ENCODE assay signal across 8 mouse cellular contexts in the genomic region with DNA sequence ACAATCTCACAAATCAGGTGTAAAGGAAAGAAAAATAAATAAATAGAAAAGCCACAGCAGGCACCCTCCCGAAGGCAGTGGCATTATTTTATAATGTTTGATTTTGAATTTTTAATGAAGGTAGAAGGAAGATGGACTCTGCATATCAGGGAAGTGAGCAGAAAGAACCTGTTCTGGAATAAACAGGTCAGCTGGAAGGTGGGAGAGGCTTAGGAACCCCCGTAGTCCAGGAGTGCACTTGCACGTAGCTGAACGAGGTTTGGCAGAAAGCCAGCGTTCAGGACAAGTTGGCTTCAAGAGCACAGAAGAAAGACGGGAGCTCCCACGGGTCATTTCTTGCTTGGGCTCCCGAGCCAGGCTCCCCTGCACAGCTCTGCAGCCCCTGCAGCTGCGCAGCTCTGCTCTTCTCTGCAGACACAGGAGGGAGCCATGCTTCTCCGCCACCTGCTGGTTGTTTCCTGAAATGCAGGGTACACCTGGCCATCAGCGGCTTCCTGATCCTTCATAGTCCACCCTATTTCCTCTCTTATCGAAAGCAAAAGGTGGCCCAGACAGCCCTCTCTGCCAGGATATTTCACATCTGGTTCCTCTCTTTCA.
A peak's percentile ranks its signal among the peaks of the same experiment; 100 is the strongest.
DNase-seq lines count a peak whose midpoint lies in the region; ATAC-seq and TF ChIP-seq lines count a peak whose summit lies in the region.

No protein-coding gene starts in this region.

- no peak for TF ChIP-seq POLR2A in CH12.LX (IDR thresholded peaks at IDR 0.05; ENCODE audit: low read depth, low read length)

- intact Hi-C loops in heart, postnatal 14 days (cut with DNase I), result loop anchor here (5.0 kb wide), 3 partner anchors 375 to 590 kb away; no protein-coding TSS in a partner anchor

- peak; percentile 89 for TF ChIP-seq RAD21 in CH12.LX (IDR thresholded peaks at IDR 0.05; ENCODE audit: low read depth, low read length)

- no peak overlapping the region for H3K9ac ChIP-seq in CH12.LX (ENCODE audit: insufficient read depth, low read depth)
- peak overlapping the region; percentile 25; the same call in 1 of the 2 replicates for H3K9ac ChIP-seq in forebrain, embryonic 12.5 days
- no peak overlapping the region for H3K9ac ChIP-seq in liver, embryonic 16.5 days (ENCODE audit: low read depth, low read length)
- H3K9ac ChIP-seq in neural tube, embryonic 13.5 days, result peak overlapping the region; percentile 52; the same call in 1 of the 2 replicates
- no peak overlapping the region for H3K9ac ChIP-seq in stomach, postnatal 0 days (ENCODE audit: low read length)

- H3K27ac ChIP-seq in CH12.LX (ENCODE audit: insufficient read depth, low read depth), result no peak overlapping the region
- H3K27ac ChIP-seq in forebrain, embryonic 12.5 days, result no peak overlapping the region
- H3K27ac ChIP-seq in liver, embryonic 16.5 days (ENCODE audit: low read length), result no peak overlapping the region
- H3K27ac ChIP-seq in neural tube, embryonic 13.5 days (replicated peaks), result peak overlapping the region; percentile 54; the same call in 1 of the 2 replicates
- H3K27ac ChIP-seq in stomach, postnatal 0 days (replicated peaks), result no peak overlapping the region

- no peaks in the 10 kb centered on the region for H3K27me3 ChIP-seq in CH12.LX (replicated peaks)
- 0 out of 2 replicates have a peak, but pooled peaks cover 13% of the 10 kb centered on the region for H3K27me3 ChIP-seq in forebrain, embryonic 12.5 days
- H3K27me3 ChIP-seq in liver, embryonic 16.5 days (ENCODE audit: control insufficient read depth, insufficient read depth, low read depth, low read length), result no peaks in the 10 kb centered on the region
- no peaks in the 10 kb centered on the region for H3K27me3 ChIP-seq in neural tube, embryonic 13.5 days
- H3K27me3 ChIP-seq in stomach, postnatal 0 days (ENCODE audit: control insufficient read depth, insufficient read depth, low read length), result no peaks in the 10 kb centered on the region

- DNase-seq in CH12.LX (ENCODE audit: extremely low read depth), result peak; percentile 87
- peak; percentile 17 for DNase-seq in c-Kit-positive CD71-positive TER-119-negative erythroid progenitor cells, embryonic 14.5 days (ENCODE audit: low read depth)
- DNase-seq in heart, postnatal 14 days, result peak; percentile 70 to 79
- peak; percentile 44 for DNase-seq in large intestine, adult 2 months (ENCODE audit: low read depth, low spot score)
- DNase-seq in stomach, postnatal 0 days (ENCODE audit: low spot score), result peak; percentile 81

- in situ Hi-C loops in CH12.LX (cut with MboI; ENCODE audit: low pct_ligation_motif_present, low pct_unique_long_range_greater_than_20kb, low sequenced_read_pairs), result loop anchor here (10.0 kb wide), 1 partner anchor 377 kb away; no protein-coding TSS in a partner anchor

- no peak overlapping the region for H3K4me3 ChIP-seq in CH12.LX (replicated peaks in 1 of 3; ENCODE audit: low read depth in 2 of 3, low read length in 2 of 3, poor library complexity in 1 of 3)
- H3K4me3 ChIP-seq in forebrain, embryonic 12.5 days (replicated peaks), result 0 out of 2 replicates have a peak overlapping the region, but pooled peaks have one; percentile 8
- no peak overlapping the region for H3K4me3 ChIP-seq in liver, embryonic 16.5 days (ENCODE audit: low read depth, low read length)
- H3K4me3 ChIP-seq in neural tube, embryonic 13.5 days, result peak overlapping the region; percentile 25
- no peak overlapping the region; the same call in 1 of the 2 replicates for H3K4me3 ChIP-seq in stomach, postnatal 0 days (ENCODE audit: low read depth, low read length)

- H3K79me2 ChIP-seq in CH12.LX (replicated peaks; ENCODE audit: control insufficient read depth, extremely low read depth, insufficient read depth, poor library complexity, severe bottlenecking), result no peaks in the 10 kb centered on the region

- WGBS in forebrain, embryonic 12.5 days, result 15% methylated on average over 12 of the region's 12 CpGs
- 4% methylated on average over 12 of the region's 12 CpGs for WGBS in large intestine, adult 2 months
- WGBS in liver, embryonic 16.5 days (ENCODE audit: insufficient replicate concordance), result 9% methylated on average over 12 of the region's 12 CpGs
- 12% methylated on average over 12 of the region's 12 CpGs for WGBS in neural tube, embryonic 13.5 days
- WGBS in stomach, postnatal 0 days, result 6% methylated on average over 12 of the region's 12 CpGs

- ATAC-seq in forebrain, embryonic 12.5 days (ENCODE audit: low FRiP score), result peak; percentile 93
- ATAC-seq in liver, embryonic 16.5 days (ENCODE audit: low read depth), result no peak
- ATAC-seq in neural tube, embryonic 13.5 days (ENCODE audit: low read depth), result peak; percentile 93
- ATAC-seq in stomach, postnatal 0 days (ENCODE audit: low FRiP score, low TSS enrichment), result peak; percentile 83

- peak overlapping the region; percentile 97 for H3K4me2 ChIP-seq in CH12.LX (ENCODE audit: insufficient read depth, low read depth, poor library complexity, severe bottlenecking)
- H3K4me2 ChIP-seq in forebrain, embryonic 12.5 days, result peak overlapping the region; percentile 46
- 0 out of 2 replicates have a peak overlapping the region, but pooled peaks have one; percentile 6 for H3K4me2 ChIP-seq in liver, embryonic 16.5 days (ENCODE audit: low read depth, low read length)
- H3K4me2 ChIP-seq in neural tube, embryonic 13.5 days, result peak overlapping the region; percentile 49
- H3K4me2 ChIP-seq in stomach, postnatal 0 days (replicated peaks; ENCODE audit: low read depth), result peak overlapping the region; percentile 34

- no peaks in the 10 kb centered on the region for H3K36me3 ChIP-seq in CH12.LX (replicated peaks in 1 of 2; ENCODE audit: control insufficient read depth in 1 of 2, insufficient read depth in 1 of 2, low read length in 1 of 2)
- H3K36me3 ChIP-seq in forebrain, embryonic 12.5 days (replicated peaks), result no peaks in the 10 kb centered on the region
- H3K36me3 ChIP-seq in liver, embryonic 16.5 days (ENCODE audit: control insufficient read depth, insufficient read depth), result no peaks in the 10 kb centered on the region
- no peaks in the 10 kb centered on the region for H3K36me3 ChIP-seq in neural tube, embryonic 13.5 days
- no peaks in the 10 kb centered on the region for H3K36me3 ChIP-seq in stomach, postnatal 0 days (ENCODE audit: control insufficient read depth, insufficient read depth, low read length)

- no peak for TF ChIP-seq EP300 in CH12.LX (IDR thresholded peaks at IDR 0.05; ENCODE audit: low read length)
- TF ChIP-seq EP300 in stomach, postnatal 0 days (optimal IDR thresholded peaks at IDR 0.05), result no peak

- H3K9me3 ChIP-seq in CH12.LX (replicated peaks; ENCODE audit: low read length), result peaks cover 7% of the 10 kb centered on the region
- no peaks in the 10 kb centered on the region for H3K9me3 ChIP-seq in forebrain, embryonic 12.5 days
- H3K9me3 ChIP-seq in liver, embryonic 16.5 days (replicated peaks; ENCODE audit: control insufficient read depth, low read length), result no peaks in the 10 kb centered on the region
- no peaks in the 10 kb centered on the region for H3K9me3 ChIP-seq in neural tube, embryonic 13.5 days
- no peaks in the 10 kb centered on the region for H3K9me3 ChIP-seq in stomach, postnatal 0 days (ENCODE audit: control insufficient read depth, low read length)

- H3K4me1 ChIP-seq in CH12.LX (ENCODE audit: control insufficient read depth in 1 of 2, insufficient read depth in 2 of 2), result peaks cover 4 to 32% of the 10 kb centered on the region in 2 experiments; a peak in 3 of 4 replicates
- peaks cover 3% of the 10 kb centered on the region for H3K4me1 ChIP-seq in forebrain, embryonic 12.5 days
- no peaks in the 10 kb centered on the region for H3K4me1 ChIP-seq in liver, embryonic 16.5 days (ENCODE audit: control insufficient read depth, low read depth, low read length)
- peaks cover 6% of the 10 kb centered on the region; the same call in 1 of the 2 replicates for H3K4me1 ChIP-seq in neural tube, embryonic 13.5 days (replicated peaks)
- H3K4me1 ChIP-seq in stomach, postnatal 0 days (replicated peaks; ENCODE audit: control insufficient read depth, insufficient read depth), result no peaks in the 10 kb centered on the region

- peak; percentile 93 to 95 for TF ChIP-seq CTCF in CH12.LX (conservative IDR thresholded peaks at IDR 0.05 in 1 of 2, IDR thresholded peaks at IDR 0.05 in 1 of 2; ENCODE audit: low read depth in 2 of 2, low read length in 2 of 2)
- TF ChIP-seq CTCF in stomach, postnatal 0 days (IDR thresholded peaks at IDR 0.05; ENCODE audit: low read depth), result peak; percentile 92

- dilution Hi-C loops in CH12.LX (cut with MboI; ENCODE audit: extremely low pct_ligation_motif_present, extremely low pct_unique_long_range_greater_than_20kb, low sequenced_read_pairs), result no loop called here

TF ChIP-seq in CH12.LX, 34 proteins besides CTCF, POLR2A, EP300 and RAD21:
- TF ChIP-seq HCFC1 (IDR thresholded peaks at IDR 0.05; ENCODE audit: low read depth, low read length), result 0 out of 2 replicates have a peak, but pooled peaks have one; percentile 15
- TF ChIP-seq NRF1 (IDR thresholded peaks at IDR 0.05; ENCODE audit: low read depth, low read length), result peak; percentile 85
- TF ChIP-seq TBP (conservative IDR thresholded peaks at IDR 0.05; ENCODE audit: low read depth, low read length), result no peak
- peak; percentile 35; the same call in 1 of the 2 replicates for TF ChIP-seq NELFE (IDR thresholded peaks at IDR 0.05; ENCODE audit: low read depth, low read length)
- no peak for TF ChIP-seq MAZ (IDR thresholded peaks at IDR 0.05; ENCODE audit: low read depth, low read length)
- TF ChIP-seq MAFK (IDR thresholded peaks at IDR 0.05; ENCODE audit: insufficient replicate concordance, low read length), result no peak
- peak; percentile 75 for TF ChIP-seq ELF1 (IDR thresholded peaks at IDR 0.05; ENCODE audit: low read depth, low read length)
- no peak for TF ChIP-seq USF2 (conservative IDR thresholded peaks at IDR 0.05; ENCODE audit: low read depth, low read length)
- no peak for TF ChIP-seq CHD2 (IDR thresholded peaks at IDR 0.05; ENCODE audit: low read length)
- TF ChIP-seq ZC3H11A (IDR thresholded peaks at IDR 0.05; ENCODE audit: low read depth, low read length), result peak; percentile 61
- no peak for TF ChIP-seq RCOR1 (conservative IDR thresholded peaks at IDR 0.05; ENCODE audit: low read depth, low read length)
- TF ChIP-seq IRF4 (IDR thresholded peaks at IDR 0.05; ENCODE audit: low read depth, low read length), result no peak
- no peak for TF ChIP-seq BHLHE40 (IDR thresholded peaks at IDR 0.05; ENCODE audit: low read depth, low read length)
- no peak for TF ChIP-seq ZNF384 (IDR thresholded peaks at IDR 0.05; ENCODE audit: low read depth, low read length)
- TF ChIP-seq GABPA (IDR thresholded peaks at IDR 0.05; ENCODE audit: insufficient replicate concordance, low read depth, low read length), result no peak
- TF ChIP-seq SMC3 (IDR thresholded peaks at IDR 0.05; ENCODE audit: low read depth, low read length), result peak; percentile 96
TF ChIP-seq in CH12.LX: peak in this region for 6.

Comparison
In these comparisons a context has a peak if more than half of its experiments do, and no peak if none do; other contexts are left out.
1. DNase-seq: peak in every context shown above with its lines; median percentile 87 in CH12.LX; 81 in stomach, postnatal 0 days; 74 in heart, postnatal 14 days; 44 in large intestine, adult 2 months; 17 in c-Kit-positive CD71-positive TER-119-negative erythroid progenitor cells, embryonic 14.5 days.
2. H3K4me2 ChIP-seq: peak in every context shown above with its lines; median percentile 97 in CH12.LX; 49 in neural tube, embryonic 13.5 days; 46 in forebrain, embryonic 12.5 days; 34 in stomach, postnatal 0 days; 6 in liver, embryonic 16.5 days.
3. H3K4me3 ChIP-seq: peak in forebrain, embryonic 12.5 days (single experiment) and neural tube, embryonic 13.5 days (single experiment); none in CH12.LX (0 of 3), liver, embryonic 16.5 days (single experiment) and stomach, postnatal 0 days (single experiment).
4. H3K9ac ChIP-seq: peak in forebrain, embryonic 12.5 days (single experiment) and neural tube, embryonic 13.5 days (single experiment); none in CH12.LX (single experiment), liver, embryonic 16.5 days (single experiment) and stomach, postnatal 0 days (single experiment).